Mouse (Mus musculus): ENCODE measurements around the gene Gm12355. TPM values are rescaled to one million over a fixed set of nuclear protein-coding genes. Genes with fewer than 3 reads are reported as not detected.

The Gm12355 gene
- polyA plus RNA-seq, 1 experiment from 2014 or later = 0.94 TPM

DNA sequence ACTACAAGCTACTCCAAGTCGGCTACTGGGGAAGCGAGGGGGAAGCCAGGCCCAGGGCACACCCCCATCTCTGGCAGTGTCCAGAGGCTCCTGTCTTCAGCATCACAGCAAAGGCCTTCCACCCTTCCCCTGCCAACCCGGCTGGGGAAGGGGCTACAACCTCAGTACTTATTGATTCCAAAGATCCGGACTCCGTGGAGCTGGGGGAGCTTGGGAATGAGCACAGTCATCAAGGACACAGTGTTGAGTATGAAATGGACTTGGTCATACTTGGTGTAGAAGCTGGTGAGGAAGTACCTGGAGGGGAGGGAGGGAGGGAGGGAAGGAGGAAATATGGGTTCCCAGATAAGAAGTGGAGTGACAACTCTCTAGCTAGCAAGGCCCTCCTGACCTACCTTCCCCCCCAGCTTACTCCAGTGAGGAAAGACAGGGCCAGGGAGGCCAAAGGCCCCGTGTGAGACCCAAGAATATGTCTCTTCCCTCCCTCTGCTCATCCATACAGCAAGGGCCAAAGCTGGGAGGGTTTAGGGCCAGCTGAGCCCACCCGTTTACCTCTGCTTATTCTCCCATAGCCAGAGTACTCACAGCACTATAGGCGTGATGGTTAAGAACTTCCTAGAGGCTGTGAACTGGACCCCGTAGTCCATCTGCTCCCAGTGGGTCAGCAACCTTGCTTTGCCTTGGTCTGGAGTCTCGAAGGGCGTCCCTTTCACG, 42.8 kb downstream of the Gm12355 start:
- H3K4me1 ChIP-seq (ENCODE audit: control insufficient read depth, insufficient read depth, low read length) = peaks cover 13% of the 10 kb centered on the region
- ATAC-seq (ENCODE audit: insufficient number of reproducible peaks, insufficient read depth, low FRiP score, low read depth) = no peak
- peaks cover 15% of the 10 kb centered on the region for H3K36me3 ChIP-seq (ENCODE audit: control insufficient read depth, insufficient read depth, low read length)
- WGBS = 87% methylated on average over 12 of the region's 12 CpGs
- no peak overlapping the region for H3K27ac ChIP-seq (ENCODE audit: low read length)
- H3K27me3 ChIP-seq (ENCODE audit: control insufficient read depth, insufficient read depth, low read length) = no peaks in the 10 kb centered on the region
- H3K4me2 ChIP-seq (replicated peaks; ENCODE audit: low read depth, low read length) = no peak overlapping the region
- no peaks in the 10 kb centered on the region for H3K9me3 ChIP-seq (ENCODE audit: control insufficient read depth, low read depth, low read length)
- no peak overlapping the region for H3K4me3 ChIP-seq (ENCODE audit: low read depth, low read length)
- no peak overlapping the region for H3K9ac ChIP-seq (replicated peaks; ENCODE audit: low read depth, low read length)

DNA sequence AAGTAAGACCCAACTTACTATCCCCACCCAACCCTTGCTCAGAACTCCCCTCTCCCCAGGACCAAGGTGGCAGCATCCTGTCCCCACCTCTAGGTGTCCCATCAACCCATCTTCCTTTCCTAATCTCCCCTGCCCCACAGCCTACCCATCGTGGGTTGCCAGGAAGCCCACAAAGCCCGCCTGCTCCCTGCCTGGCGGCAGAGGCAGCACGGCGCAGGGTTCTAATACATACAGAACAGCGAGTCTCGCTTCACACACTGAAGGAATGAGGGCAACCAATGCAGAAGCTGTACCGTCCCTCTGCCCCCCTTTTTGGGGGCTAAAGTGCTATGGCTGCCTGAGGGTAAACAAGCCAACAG, 43.5 kb downstream of the Gm12355 start:
- Histone ChIP-seq H3K4me3 (ENCODE audit: low read depth, low read length) (no peak overlapping the region), H3K9me3 (ENCODE audit: control insufficient read depth, low read depth, low read length) (no peaks in the 10 kb centered on the region), H3K27me3 (ENCODE audit: control insufficient read depth, insufficient read depth, low read length) (no peaks in the 10 kb centered on the region), H3K27ac (ENCODE audit: low read length) (no peak overlapping the region), H3K4me2 (replicated peaks; ENCODE audit: low read depth, low read length) (no peak overlapping the region), H3K9ac (replicated peaks; ENCODE audit: low read depth, low read length) (no peak overlapping the region), H3K36me3 (ENCODE audit: control insufficient read depth, insufficient read depth, low read length) (peaks cover 15% of the 10 kb centered on the region), H3K4me1 (ENCODE audit: control insufficient read depth, insufficient read depth, low read length) (peaks cover 10% of the 10 kb centered on the region)
- no peak for ATAC-seq (ENCODE audit: insufficient number of reproducible peaks, insufficient read depth, low FRiP score, low read depth)
- WGBS = 89% methylated on average over 8 of the region's 8 CpGs

DNA sequence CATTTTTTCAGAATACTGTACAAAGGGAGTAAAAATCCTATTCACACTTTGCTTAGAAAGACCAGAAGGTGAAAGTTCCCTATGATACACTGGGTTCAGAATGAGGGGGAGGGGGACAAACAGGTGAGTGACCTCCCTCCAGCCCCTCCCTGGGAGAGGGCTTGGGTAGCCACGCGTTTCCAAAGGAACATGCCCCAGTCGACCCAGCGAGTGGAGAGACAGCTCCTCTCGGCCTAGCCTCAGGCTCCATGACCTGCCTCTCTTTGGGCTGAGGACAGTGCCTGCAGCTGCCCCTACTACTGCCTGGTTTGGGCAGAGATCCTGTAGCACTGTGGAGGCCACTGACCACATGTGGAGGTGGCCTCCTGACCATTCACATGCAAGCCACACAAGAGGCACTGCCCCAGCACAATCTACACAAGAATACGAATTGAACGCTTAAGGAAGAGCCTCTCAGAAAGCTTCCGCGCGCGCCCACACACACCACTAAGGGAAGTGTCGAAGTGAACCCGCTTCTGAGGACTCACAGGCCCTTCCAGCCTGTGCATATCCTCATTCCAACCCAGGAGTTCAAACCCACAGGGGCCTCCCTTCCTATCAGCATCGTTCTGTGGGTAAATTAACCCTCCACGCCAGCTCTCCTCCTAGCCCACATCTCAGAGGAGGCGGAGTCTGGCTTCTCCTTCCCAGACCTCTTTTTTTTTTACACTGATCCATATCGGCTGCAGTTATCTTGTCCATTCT, 44.0 kb downstream of the Gm12355 start:
- 70% methylated on average over 17 of the region's 17 CpGs for WGBS
- no peak for ATAC-seq (ENCODE audit: insufficient number of reproducible peaks, insufficient read depth, low FRiP score, low read depth)
- H3K27ac ChIP-seq (ENCODE audit: low read length) = no peak overlapping the region

DNA sequence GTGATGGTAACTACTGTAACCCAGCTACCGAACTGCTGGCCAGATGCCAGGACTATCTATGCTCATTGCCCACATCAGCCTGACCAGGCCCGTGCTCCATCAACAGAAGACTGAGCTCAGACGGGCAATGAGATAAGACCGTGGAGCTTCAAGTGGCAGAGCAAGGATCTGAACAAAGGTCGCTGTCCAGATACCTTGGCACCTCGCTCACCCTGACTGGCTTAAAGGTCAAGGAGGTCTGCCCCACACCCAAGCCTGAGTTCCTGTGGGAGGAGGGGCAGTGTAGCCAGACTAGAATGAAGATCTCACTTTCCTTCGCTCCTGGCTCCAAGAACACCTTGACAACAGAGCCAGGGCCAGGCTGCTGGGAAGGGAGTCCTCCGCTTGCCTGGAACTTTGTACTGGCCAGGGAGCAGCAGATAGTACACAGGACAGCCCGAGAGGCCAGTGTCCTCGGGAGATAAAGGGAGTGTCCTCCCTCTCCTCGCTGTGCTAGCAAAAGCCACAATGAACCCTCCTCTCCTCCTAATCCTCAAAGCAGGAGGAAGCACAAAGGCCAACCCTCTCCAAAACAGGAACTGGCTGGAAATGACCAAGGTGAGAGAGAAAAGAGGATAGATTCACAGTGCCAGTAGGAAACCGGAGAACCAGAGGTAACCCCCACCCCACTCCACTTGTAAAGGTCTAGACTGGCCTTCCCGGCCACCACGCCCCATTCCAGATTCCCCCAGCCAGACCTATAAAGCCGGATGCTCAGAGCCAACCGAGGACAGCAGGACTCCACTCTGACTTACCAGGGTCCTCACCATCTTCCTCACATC, 45.0 kb downstream of the Gm12355 start:
- WGBS = 69% methylated on average over 16 of the region's 16 CpGs
- H3K4me2 ChIP-seq (replicated peaks; ENCODE audit: low read depth, low read length) = no peak overlapping the region
- H3K36me3 ChIP-seq (ENCODE audit: control insufficient read depth, insufficient read depth, low read length) = peaks cover 15% of the 10 kb centered on the region
- no peak overlapping the region for H3K27ac ChIP-seq (ENCODE audit: low read length)
- H3K27me3 ChIP-seq (ENCODE audit: control insufficient read depth, insufficient read depth, low read length) = no peaks in the 10 kb centered on the region
- no peaks in the 10 kb centered on the region for H3K9me3 ChIP-seq (ENCODE audit: control insufficient read depth, low read depth, low read length)
- peaks cover 2% of the 10 kb centered on the region for H3K4me1 ChIP-seq (ENCODE audit: control insufficient read depth, insufficient read depth, low read length)
- H3K9ac ChIP-seq (replicated peaks; ENCODE audit: low read depth, low read length) = no peak overlapping the region
- ATAC-seq (ENCODE audit: insufficient number of reproducible peaks, insufficient read depth, low FRiP score, low read depth) = 0 out of 2 replicates have a peak, but pooled peaks have one; percentile 42
- no peak overlapping the region for H3K4me3 ChIP-seq (ENCODE audit: low read depth, low read length)

More for the DNA sequence above, 44.0 kb downstream of the Gm12355 start:
- Histone ChIP-seq H3K4me3 (ENCODE audit: low read depth, low read length) (no peak overlapping the region), H3K27me3 (ENCODE audit: control insufficient read depth, insufficient read depth, low read length) (no peaks in the 10 kb centered on the region), H3K9ac (replicated peaks; ENCODE audit: low read depth, low read length) (no peak overlapping the region), H3K4me1 (ENCODE audit: control insufficient read depth, insufficient read depth, low read length) (peaks cover 10% of the 10 kb centered on the region), H3K4me2 (replicated peaks; ENCODE audit: low read depth, low read length) (no peak overlapping the region), H3K9me3 (ENCODE audit: control insufficient read depth, low read depth, low read length) (no peaks in the 10 kb centered on the region), H3K36me3 (ENCODE audit: control insufficient read depth, insufficient read depth, low read length) (peaks cover 15% of the 10 kb centered on the region)

DNA sequence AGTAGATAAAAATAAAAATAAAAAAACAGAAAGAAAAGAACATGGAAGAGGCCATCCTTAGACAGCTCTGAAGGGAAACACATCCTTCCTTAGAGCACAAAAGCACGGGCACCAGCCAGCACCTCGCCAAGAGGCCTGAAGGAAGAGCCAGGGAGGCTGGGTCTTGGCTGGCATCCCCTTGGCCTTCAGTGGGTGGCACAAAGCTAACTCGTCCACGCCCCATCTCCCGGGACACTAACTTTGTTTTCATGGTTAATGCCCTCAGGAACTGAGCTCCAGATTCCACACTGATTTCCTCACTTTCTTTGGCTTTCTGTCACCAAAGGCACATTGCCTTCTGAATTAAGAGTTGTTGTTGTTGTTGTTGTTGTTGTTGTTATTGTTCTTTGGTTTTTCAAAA, 47.7 kb downstream of the Gm12355 start:
- peaks cover 12% of the 10 kb centered on the region for H3K36me3 ChIP-seq (ENCODE audit: control insufficient read depth, insufficient read depth, low read length)
- no peaks in the 10 kb centered on the region for H3K9me3 ChIP-seq (ENCODE audit: control insufficient read depth, low read depth, low read length)
- H3K4me1 ChIP-seq (ENCODE audit: control insufficient read depth, insufficient read depth, low read length) = no peaks in the 10 kb centered on the region
- 90% methylated on average over 5 of the region's 5 CpGs for WGBS
- H3K9ac ChIP-seq (replicated peaks; ENCODE audit: low read depth, low read length) = no peak overlapping the region
- H3K27ac ChIP-seq (ENCODE audit: low read length) = no peak overlapping the region
- no peaks in the 10 kb centered on the region for H3K27me3 ChIP-seq (ENCODE audit: control insufficient read depth, insufficient read depth, low read length)
- H3K4me2 ChIP-seq (replicated peaks; ENCODE audit: low read depth, low read length) = no peak overlapping the region
- no peak for ATAC-seq (ENCODE audit: insufficient number of reproducible peaks, insufficient read depth, low FRiP score, low read depth)
- H3K4me3 ChIP-seq (ENCODE audit: low read depth, low read length) = no peak overlapping the region

Other genes with a start within 250 kb of the Gm12355 start
- 0.27 and 0.36 TPM in 2 replicates for gene Tcap, start 241.8 kb downstream of the Gm12355 start, polyA plus RNA-seq (2014; fragmentation: Nextera tagmentation; extraction: Ambion mirVana)
- gene Pnmt, start 239.2 kb downstream of the Gm12355 start, polyA plus RNA-seq (2014; fragmentation: Nextera tagmentation; extraction: Ambion mirVana) = not detected in 2 replicates
- 12.6 and 13.6 TPM in 2 replicates for gene Pgap3, start 225.2 kb downstream of the Gm12355 start, polyA plus RNA-seq (2014; fragmentation: Nextera tagmentation; extraction: Ambion mirVana)
- gene Erbb2, start 213.2 kb downstream of the Gm12355 start, polyA plus RNA-seq (2014; fragmentation: Nextera tagmentation; extraction: Ambion mirVana) = 48.0 and 50.1 TPM in 2 replicates
- gene Mien1, start 186.7 kb downstream of the Gm12355 start, polyA plus RNA-seq (2014; fragmentation: Nextera tagmentation; extraction: Ambion mirVana) = 98.0 and 101 TPM in 2 replicates
- gene Grb7, start 179.3 kb downstream of the Gm12355 start, polyA plus RNA-seq (2014; fragmentation: Nextera tagmentation; extraction: Ambion mirVana) = 44.0 and 44.3 TPM in 2 replicates
- 0.23 and 0.41 TPM in 2 replicates for gene Ikzf3, start 79.6 kb downstream of the Gm12355 start, polyA plus RNA-seq (2014; fragmentation: Nextera tagmentation; extraction: Ambion mirVana)
- gene Zpbp2, start 74.6 kb downstream of the Gm12355 start, polyA plus RNA-seq (2014; fragmentation: Nextera tagmentation; extraction: Ambion mirVana) = 0.46 TPM in 1 of 2 replicates, not detected in the other
- gene Ormdl3, start 38.3 kb downstream of the Gm12355 start, polyA plus RNA-seq (2014; fragmentation: Nextera tagmentation; extraction: Ambion mirVana) = 9.2 and 9.6 TPM in 2 replicates
- not detected in 2 replicates for gene Lrrc3c, start 27.4 kb downstream of the Gm12355 start, polyA plus RNA-seq (2014; fragmentation: Nextera tagmentation; extraction: Ambion mirVana)
- not detected in 2 replicates for gene Gsdma3, start 699 bp upstream of the Gm12355 start, polyA plus RNA-seq (2014; fragmentation: Nextera tagmentation; extraction: Ambion mirVana)
- gene Gsdma2, start 21.1 kb upstream of the Gm12355 start, polyA plus RNA-seq (2014; fragmentation: Nextera tagmentation; extraction: Ambion mirVana) = not detected in 2 replicates
- 0.12 TPM in 1 of 2 replicates, not detected in the other for gene Gsdma, start 38.7 kb upstream of the Gm12355 start, polyA plus RNA-seq (2014; fragmentation: Nextera tagmentation; extraction: Ambion mirVana)
- 126 TPM in 2 replicates for gene Psmd3, start 56.9 kb upstream of the Gm12355 start, polyA plus RNA-seq (2014; fragmentation: Nextera tagmentation; extraction: Ambion mirVana)
- gene Csf3, start 75.6 kb upstream of the Gm12355 start, polyA plus RNA-seq (2014; fragmentation: Nextera tagmentation; extraction: Ambion mirVana) = not detected in 2 replicates
- gene Med24, start 103.8 kb upstream of the Gm12355 start, polyA plus RNA-seq (2014; fragmentation: Nextera tagmentation; extraction: Ambion mirVana) = 39.9 and 41.0 TPM in 2 replicates
- 61.4 and 62.9 TPM in 2 replicates for gene Thra, start 115.0 kb upstream of the Gm12355 start, polyA plus RNA-seq (2014; fragmentation: Nextera tagmentation; extraction: Ambion mirVana)
- 1.7 and 2.3 TPM in 2 replicates for gene Nr1d1, start 149.7 kb upstream of the Gm12355 start, polyA plus RNA-seq (2014; fragmentation: Nextera tagmentation; extraction: Ambion mirVana)
- 21.6 and 22.3 TPM in 2 replicates for gene Msl1, start 169.9 kb upstream of the Gm12355 start, polyA plus RNA-seq (2014; fragmentation: Nextera tagmentation; extraction: Ambion mirVana)
- 33.7 and 35.1 TPM in 2 replicates for gene Casc3, start 179.2 kb upstream of the Gm12355 start, polyA plus RNA-seq (2014; fragmentation: Nextera tagmentation; extraction: Ambion mirVana)
- 5.6 and 7.7 TPM in 2 replicates for gene Rapgefl1, start 211.1 kb upstream of the Gm12355 start, polyA plus RNA-seq (2014; fragmentation: Nextera tagmentation; extraction: Ambion mirVana)
- gene Wipf2, start 238.0 kb upstream of the Gm12355 start, polyA plus RNA-seq (2014; fragmentation: Nextera tagmentation; extraction: Ambion mirVana) = 6.8 and 7.1 TPM in 2 replicates

All from stomach, embryonic 14.5 days (tissue).